Mouse (Mus musculus): ENCODE measurements around the gene Bloc1s1.
A peak's percentile ranks its signal among the peaks of the same experiment; 100 is the strongest.

The Bloc1s1 gene

DNA sequence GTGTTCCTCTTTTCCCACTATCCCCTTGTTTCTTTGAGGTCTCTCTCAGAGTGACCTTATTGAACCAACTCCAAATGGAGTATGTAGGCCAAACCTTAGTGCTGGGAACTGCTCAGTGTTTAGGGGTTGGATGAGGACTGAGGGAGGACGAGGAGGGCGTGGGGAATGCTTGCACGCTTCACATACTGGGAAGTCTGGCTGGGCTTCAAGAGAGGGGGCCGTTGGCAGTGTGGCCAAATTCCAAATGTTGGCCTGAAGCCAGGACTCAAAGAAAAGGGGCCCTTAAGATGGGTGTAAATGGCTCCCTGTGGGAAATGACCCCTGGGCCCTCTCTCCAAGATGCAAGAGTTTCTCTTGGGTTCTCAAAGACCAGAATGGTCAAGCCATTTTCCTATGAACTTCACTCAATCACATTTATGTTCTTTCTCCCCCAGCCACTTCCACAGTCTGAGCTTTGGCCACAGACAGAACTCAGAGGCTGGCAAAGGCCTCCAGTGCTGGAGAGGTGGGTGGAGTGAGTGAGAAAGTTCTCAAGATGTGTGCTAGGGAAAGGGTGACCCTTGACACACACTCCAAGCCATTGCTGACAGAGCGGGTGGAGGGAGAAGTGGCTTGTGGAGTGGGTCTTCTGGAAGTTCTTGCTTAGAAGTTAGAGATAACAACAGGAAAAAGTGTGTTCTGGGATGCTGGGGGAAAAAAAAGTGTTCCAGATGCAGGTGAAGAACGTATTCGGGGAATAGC is 6.0 kb upstream of the Bloc1s1 start:
- DNase-seq, result no peak

- peak; percentile 73 for DNase-seq
Observed at GRCm38 (mm10) chr10:128928356-128928755, 4.5 kb upstream of the Bloc1s1 start.

- peak; percentile 96 for DNase-seq
Observed at GRCm38 (mm10) chr10:128923013-128923691, 683 bp downstream of the Bloc1s1 start.

DNA sequence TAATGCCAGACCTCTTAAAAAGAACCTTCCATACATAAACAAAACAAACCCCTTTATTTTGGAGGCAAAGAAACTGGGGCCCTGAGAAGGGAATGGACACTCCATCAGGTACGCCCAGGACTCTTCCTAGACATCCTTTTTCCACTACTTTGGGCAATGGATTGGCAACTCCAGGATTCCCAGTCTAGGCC is 1.1 kb downstream of the Bloc1s1 start, which contains the start of gene Rdh5:
Gene Rdh5 (minus strand): TSS at position 67 of the 191 bp plus-strand sequence.
- no peak for DNase-seq

GRCm38 (mm10) chr10:128921883-128922821 is 1.7 kb downstream of the Bloc1s1 start:
- DNase-seq, result no peak

DNA sequence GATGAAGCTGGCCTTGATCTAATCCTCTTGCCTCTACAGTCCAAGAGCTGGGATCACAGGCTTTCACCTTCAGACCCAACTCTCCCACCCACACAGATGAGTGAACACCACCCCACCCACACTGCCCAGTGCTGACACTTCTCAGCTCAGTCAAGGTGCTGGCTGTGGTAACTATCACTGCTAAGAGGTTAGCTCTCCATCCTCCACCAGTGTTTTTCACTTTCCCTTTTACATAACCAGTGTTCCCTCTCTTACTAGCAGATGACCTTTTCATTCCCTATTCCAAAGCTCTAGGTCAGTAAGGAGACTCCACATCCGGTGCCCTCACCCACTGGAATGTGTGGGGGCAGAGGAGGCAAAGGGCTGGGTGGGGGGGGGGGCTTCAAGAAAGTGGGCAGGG is 2.6 kb downstream of the Bloc1s1 start:
- no peak for DNase-seq

GRCm38 (mm10) chr10:128920736-128921161 is 3.1 kb downstream of the Bloc1s1 start:
- DNase-seq, result no peak

DNA sequence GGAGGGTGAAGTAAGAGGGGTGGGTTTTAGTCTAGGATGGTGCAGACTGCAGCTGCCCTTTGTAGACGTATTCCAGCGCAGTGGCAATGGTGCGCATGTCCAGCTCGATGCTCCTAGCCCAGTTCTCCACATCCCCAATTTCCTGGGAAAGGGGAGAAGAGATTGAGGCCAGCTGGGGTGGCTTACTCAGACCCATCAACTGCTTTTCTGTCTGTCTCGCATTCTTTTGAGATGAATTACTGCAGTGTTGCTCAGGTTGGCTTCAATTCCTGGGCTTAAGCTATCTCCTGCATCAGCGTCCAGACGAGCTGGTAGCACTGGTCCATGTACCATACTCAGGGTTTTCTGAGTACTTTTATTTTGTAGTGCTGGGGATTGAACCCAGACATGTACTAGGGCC is 3.9 kb downstream of the Bloc1s1 start:
- no peak for DNase-seq

DNA sequence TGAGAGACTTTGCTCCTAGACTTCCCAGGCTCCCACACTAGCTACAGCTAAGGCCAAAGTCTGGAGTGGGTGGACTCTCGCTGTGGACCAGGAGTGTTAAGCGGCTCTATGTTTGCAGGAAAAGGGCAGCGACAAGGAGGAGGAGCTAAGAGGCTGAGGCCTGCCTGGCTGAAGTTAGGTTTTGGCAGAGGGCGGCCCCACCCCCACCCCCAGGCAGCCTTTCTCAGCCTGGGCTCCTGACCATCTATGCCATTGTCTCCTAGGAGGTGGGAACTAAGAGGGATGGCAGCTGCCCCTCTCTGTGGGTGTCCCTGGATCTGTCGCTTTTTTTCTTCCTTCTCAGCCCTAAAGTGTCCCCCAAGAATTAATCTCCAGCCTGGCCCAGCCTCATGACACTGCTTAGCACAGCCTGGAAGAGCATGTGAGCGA is 4.6 kb downstream of the Bloc1s1 start:
- no peak for DNase-seq

GRCm38 (mm10) chr10:128918246-128918645 is 5.6 kb downstream of the Bloc1s1 start:
- DNase-seq, result no peak

GRCm38 (mm10) chr10:128917400-128917799 is 6.4 kb downstream of the Bloc1s1 start:
- no peak for DNase-seq

GRCm38 (mm10) chr10:128916665-128917064 is 7.2 kb downstream of the Bloc1s1 start:
- DNase-seq, result no peak

DNA sequence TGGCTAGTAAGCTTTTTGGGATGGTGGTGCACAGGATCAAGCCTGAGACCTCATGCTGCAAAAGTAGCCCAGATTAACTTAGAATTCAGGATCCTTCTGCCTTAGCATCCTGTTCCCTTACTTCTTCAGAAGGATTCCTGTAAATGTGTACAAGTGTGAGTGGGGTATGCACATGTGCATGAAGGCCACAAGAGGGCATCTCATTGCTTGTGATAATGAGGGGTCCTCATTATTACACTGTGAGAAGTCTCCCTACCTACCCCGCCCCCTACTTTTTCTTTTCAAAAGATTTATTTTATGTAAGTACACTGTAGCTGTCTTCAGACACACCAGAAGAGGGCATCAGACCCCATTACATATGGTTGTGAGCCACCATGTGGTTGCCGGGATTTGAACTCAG is 8.3 kb downstream of the Bloc1s1 start:
- DNase-seq, result no peak

- no peak for DNase-seq
Observed at GRCm38 (mm10) chr10:128913696-128914095, 10.1 kb downstream of the Bloc1s1 start.

DNA sequence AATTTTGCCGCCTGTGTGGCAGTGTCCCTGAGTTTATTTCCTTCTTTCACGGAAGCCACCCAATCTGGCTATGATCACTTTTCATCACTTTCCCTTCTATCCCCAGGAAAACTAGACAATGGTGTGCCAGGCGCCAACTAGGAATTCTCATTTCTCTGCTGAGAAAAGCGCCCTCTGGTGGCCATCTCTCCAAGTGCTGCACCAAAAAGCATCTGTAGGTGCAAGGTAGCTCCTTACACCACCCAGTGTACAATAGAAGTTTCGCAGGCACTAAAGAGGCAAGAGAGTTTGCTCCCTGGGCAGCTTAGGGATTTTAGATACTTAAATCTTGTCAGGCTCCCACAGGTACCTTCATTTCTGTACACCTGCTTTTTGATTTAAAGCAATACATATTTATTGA is 10.6 kb downstream of the Bloc1s1 start:
- peak; percentile 94 for DNase-seq

GRCm38 (mm10) chr10:128912791-128913190 is 11.0 kb downstream of the Bloc1s1 start:
- DNase-seq, result no peak

DNA sequence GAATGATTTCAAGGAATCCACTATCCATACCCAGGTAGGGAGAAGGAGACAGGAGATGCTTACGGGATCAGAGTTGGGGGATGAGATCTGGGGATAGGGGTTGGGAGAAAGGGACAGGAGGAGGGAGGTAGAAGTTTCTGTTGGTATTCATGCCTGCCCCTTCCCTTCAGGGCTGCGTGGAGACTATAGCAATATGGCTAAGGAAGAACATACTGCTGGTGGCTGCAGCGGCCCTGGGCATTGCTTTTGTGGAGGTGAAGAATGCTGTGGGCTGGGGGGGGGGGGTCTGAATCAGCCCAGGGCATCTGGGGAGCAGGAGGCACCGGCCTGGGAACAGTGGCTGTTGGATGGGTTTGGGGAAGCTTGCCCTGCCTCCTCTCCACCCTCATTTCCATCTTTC is 11.6 kb downstream of the Bloc1s1 start:
- DNase-seq, result no peak

- DNase-seq, result no peak
Observed at GRCm38 (mm10) chr10:128911430-128911829, 12.4 kb downstream of the Bloc1s1 start.

DNA sequence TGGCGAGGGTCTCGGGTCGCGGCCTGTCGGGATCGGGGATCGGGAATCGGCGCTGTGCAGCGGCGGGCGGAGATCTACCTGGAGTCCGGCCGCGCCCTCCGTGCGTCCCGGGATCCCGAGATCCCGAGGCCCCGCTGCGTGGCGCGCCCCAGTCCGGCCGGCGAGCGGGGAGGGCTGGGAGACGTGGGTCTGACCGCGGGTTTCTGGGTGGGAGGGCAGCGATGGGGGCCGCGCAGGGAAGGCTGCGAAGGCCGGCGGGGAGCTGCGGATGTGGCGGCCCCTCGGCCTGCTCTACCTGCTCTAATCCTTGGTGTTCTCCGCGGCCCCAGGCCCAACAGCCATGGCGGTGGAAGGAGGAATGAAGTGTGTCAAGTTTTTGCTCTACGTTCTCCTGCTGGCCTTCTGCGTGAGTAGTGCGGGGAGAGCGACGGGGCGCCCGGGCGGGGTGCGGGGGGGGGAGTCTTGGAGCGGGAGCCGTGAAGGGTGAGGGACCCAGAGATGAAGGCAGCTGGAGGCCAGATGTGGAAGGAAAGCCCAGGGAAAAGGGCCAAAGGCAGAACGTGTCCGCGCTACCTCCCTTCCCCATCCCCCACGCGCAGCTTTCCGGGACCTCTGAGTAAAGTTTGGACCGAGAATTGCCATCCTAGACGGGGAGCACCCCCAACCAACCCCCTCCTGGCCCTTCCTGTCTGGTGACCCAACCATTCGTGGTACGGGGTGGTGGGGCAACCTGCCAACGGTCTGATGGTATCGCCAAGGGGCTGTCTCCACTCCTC is 13.6 kb downstream of the Bloc1s1 start:
- DNase-seq, result peak; percentile 42

DNA sequence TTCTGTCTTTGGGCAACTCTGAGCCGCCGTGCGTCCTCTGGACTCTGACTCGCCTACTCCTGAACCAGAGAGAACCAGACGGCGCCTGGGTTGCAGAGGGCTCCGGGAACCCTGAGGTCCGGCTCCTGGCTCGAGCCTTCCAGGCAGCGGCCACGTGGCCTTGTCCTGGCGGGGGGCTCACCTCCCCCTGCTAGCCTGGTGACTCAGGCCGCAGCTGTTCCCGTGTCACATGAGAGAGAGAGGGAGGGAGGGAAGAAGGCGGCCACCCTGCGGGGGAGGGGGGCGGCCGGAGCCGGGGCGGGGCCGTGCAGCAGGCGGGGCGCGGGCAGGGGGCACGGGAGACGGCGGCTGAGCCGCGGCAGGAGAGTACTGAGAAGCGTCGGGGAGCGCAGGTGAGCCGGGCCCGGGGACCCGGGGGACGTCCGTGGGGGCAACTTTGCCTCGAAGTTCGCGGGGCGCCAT is 14.2 kb downstream of the Bloc1s1 start:
- DNase-seq, result peak; percentile 94

DNA sequence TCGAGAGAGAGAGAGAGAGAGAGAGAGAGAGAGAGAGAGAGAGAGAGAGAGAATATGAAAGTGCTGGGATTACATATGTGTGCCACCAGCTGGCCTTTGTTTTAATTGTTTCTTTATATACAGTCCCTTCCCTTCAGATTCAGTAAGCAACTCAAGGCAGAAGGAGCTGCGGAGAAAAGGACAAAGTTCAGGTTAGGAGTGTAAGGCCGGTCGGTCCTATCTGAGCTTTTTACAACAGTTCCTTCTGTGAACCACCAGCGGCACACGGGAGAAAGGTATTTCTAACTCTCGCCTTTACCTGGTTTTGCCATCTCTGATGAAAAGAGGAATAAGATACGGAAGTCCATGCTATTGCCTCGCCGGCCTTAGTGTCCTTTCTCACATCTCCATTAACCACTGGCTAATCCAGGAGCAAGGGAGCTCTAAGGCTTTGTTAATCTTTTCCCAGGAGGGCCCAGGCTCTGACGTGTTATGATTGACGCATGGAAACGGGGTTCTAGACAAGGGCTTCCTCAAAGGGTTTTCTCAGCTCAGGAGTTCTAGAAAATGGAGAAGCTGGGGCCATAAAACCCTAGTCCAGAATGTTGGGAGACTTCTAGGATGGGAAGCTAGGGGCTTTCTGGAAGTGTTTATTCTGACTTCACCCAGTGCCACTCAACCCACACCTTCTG is 14.9 kb downstream of the Bloc1s1 start:
- peak; percentile 54 for DNase-seq

GRCm38 (mm10) chr10:128904812-128905211 is 19.0 kb downstream of the Bloc1s1 start:
- DNase-seq, result no peak
